Mouse (Mus musculus): ENCODE data around the gene Gm49368.

GRCm38 (mm10) chr7:128089141-128089540, 26.7 kb downstream of the Gm49368 start:
- no peak for TF ChIP-seq POLR2A (IDR thresholded peaks at IDR 0.05; ENCODE audit: control insufficient read depth, extremely low read depth, insufficient read depth, low read length, poor library complexity)
- TF ChIP-seq CTCF (IDR thresholded peaks at IDR 0.05; ENCODE audit: borderline replicate concordance, control insufficient read depth, extremely low read depth, insufficient read depth, low read length, poor library complexity), result no peak

All from thymus, adult 2 months (tissue).